Mouse (Mus musculus): ENCODE measurements around the gene Elovl1.
A peak's percentile ranks its signal among the peaks of the same experiment; 100 is the strongest.

DNA sequence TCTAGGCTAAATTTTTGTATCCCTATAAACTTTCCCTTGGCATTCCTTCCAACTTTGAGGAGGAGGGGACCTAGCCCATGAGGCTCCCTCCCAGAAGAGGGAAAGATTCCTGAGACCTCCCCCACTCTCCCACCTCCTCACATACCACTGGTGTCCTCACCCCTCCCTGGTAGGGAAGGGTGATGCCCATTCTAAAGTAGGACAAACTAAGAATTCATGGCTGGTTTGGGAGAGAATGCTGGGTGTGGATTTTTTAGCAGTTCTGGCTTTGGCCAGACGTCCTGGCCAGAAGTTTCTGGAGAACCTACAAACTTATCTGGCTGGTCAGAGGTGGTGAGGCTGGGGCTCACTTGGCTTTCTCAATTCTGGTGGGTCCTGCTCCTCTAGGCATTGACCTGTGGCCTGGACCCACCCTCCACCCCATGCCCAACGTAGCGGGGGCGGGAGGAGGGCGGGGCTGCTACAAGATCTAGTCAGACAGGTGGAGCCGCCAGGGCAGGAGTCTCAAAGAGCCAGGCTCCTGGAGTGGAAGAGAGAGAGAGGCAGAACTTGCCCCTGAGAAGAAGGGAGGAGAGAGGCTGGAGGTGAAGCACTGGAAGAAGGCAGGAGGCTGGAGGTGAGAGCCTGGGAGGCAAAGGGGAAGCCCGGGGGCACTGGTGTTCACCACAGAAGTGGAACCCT lies 1.5 kb downstream of the Elovl1 start:
- TF ChIP-seq POLR2A (IDR thresholded peaks at IDR 0.05; ENCODE audit: borderline replicate concordance, extremely low read depth, low read depth, low read length), result peak; percentile 67; the same call in 1 of the 2 replicates
- no peak for TF ChIP-seq CTCF (IDR thresholded peaks at IDR 0.05; ENCODE audit: insufficient read depth, low read length)
